Mouse (Mus musculus): Measurements from ENCODE around the gene Nfatc2.

Nfatc2 gene

GRCm38 (mm10) chr2:168539594-168540222 is 61.7 kb downstream of the Nfatc2 start:
- DNase-seq (ENCODE audit: extremely low spot score, low spot score), result no peak

- DNase-seq (ENCODE audit: extremely low spot score, low spot score), result no peak
These were observed 62.4 kb downstream of the Nfatc2 start for GRCm38 (mm10) chr2:168539026-168539425.

- no peak for DNase-seq (ENCODE audit: extremely low spot score, low spot score)
These were observed 69.2 kb downstream of the Nfatc2 start for GRCm38 (mm10) chr2:168532061-168532833.

GRCm38 (mm10) chr2:168528551-168528950 is 72.9 kb downstream of the Nfatc2 start:
- DNase-seq (ENCODE audit: extremely low spot score, low spot score), result no peak

- DNase-seq (ENCODE audit: extremely low spot score, low spot score), result no peak
These were observed 74.0 kb downstream of the Nfatc2 start for GRCm38 (mm10) chr2:168527430-168527792.

GRCm38 (mm10) chr2:168526547-168527429 is 74.7 kb downstream of the Nfatc2 start:
- no peak for DNase-seq (ENCODE audit: extremely low spot score, low spot score)

- DNase-seq (ENCODE audit: extremely low spot score, low spot score), result no peak
These were observed 75.9 kb downstream of the Nfatc2 start for GRCm38 (mm10) chr2:168525391-168526154.

GRCm38 (mm10) chr2:168524905-168525381 is 76.5 kb downstream of the Nfatc2 start:
- peak; percentile 57 for DNase-seq (ENCODE audit: extremely low spot score, low spot score)

- DNase-seq (ENCODE audit: extremely low spot score, low spot score), result no peak
These were observed 79.2 kb downstream of the Nfatc2 start for GRCm38 (mm10) chr2:168522247-168522646.

GRCm38 (mm10) chr2:168520771-168521170 is 80.7 kb downstream of the Nfatc2 start:
- no peak for DNase-seq (ENCODE audit: extremely low spot score, low spot score)

GRCm38 (mm10) chr2:168519589-168519988 is 81.9 kb downstream of the Nfatc2 start:
- DNase-seq (ENCODE audit: extremely low spot score, low spot score), result no peak

- DNase-seq (ENCODE audit: extremely low spot score, low spot score), result no peak
These were observed 83.2 kb downstream of the Nfatc2 start for GRCm38 (mm10) chr2:168518256-168518659.

GRCm38 (mm10) chr2:168517774-168518173 is 83.7 kb downstream of the Nfatc2 start:
- DNase-seq (ENCODE audit: extremely low spot score, low spot score), result no peak

GRCm38 (mm10) chr2:168516717-168517116 is 84.7 kb downstream of the Nfatc2 start:
- no peak for DNase-seq (ENCODE audit: extremely low spot score, low spot score)

- DNase-seq (ENCODE audit: extremely low spot score, low spot score), result no peak
These were observed 86.0 kb downstream of the Nfatc2 start for GRCm38 (mm10) chr2:168515466-168515865.

- DNase-seq (ENCODE audit: extremely low spot score, low spot score), result no peak
These were observed 87.3 kb downstream of the Nfatc2 start for GRCm38 (mm10) chr2:168514131-168514530.

GRCm38 (mm10) chr2:168511529-168511928 is 89.9 kb downstream of the Nfatc2 start:
- DNase-seq (ENCODE audit: extremely low spot score, low spot score), result no peak

GRCm38 (mm10) chr2:168508469-168509198 is 92.8 kb downstream of the Nfatc2 start:
- DNase-seq (ENCODE audit: extremely low spot score, low spot score), result no peak

- DNase-seq (ENCODE audit: extremely low spot score, low spot score), result no peak
These were observed 96.8 kb downstream of the Nfatc2 start for GRCm38 (mm10) chr2:168504431-168505182.

GRCm38 (mm10) chr2:168503735-168504134 is 97.7 kb downstream of the Nfatc2 start:
- no peak for DNase-seq (ENCODE audit: extremely low spot score, low spot score)

Measured in neural tube, embryonic 10.5 days (tissue).